Mouse (Mus musculus) right cerebral cortex, adult 18-20 months (tissue): ENCODE measurements around the gene Cry2.

ENCODE experiments used
- DNase-seq: peaks from one replicate; pipeline ENCODE4 v3.0.0; 2022; ENCODE audit warnings: mixed read lengths

Cry2 gene

DNA sequence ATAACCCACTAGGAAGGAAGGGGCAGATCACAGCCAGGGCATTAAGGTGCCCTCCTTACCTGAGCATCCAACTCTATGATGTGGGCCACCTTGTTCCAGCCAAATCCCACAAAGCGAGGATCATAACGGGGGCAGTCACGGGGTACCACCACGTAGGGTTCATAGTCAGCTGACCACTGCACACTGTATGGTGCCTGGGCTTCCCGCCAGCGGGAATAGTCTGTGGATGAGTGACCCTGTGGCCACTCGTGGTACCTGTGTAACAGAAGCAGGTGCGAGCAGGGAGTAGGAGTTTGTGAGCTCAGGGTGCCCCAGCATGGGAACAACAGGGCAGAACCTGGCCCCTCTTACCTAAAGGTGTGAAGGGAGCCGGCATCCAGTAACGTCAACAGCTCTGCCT lies 68.3 kb downstream of the Cry2 start:
- no peak for DNase-seq

DNA sequence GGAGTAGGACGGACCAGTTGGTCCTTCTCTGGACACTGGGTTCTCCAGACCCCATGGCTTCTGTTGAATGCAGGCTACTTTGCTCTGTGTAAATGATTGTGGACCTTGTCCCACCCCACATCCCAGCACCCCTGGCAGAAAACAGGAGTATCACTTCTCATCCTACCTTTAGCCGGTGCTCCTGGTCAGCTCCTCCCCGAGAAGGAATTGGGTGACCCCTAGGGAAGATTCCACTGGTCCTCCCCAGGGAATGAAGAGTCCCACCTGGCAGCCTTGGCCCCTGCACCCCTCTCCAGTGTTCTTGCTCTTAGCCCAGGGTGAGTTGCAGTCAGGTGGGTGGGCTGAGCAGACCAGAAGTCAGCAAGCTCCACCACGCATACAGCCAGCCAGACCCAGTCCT lies 69.8 kb downstream of the Cry2 start:
- no peak for DNase-seq

DNA sequence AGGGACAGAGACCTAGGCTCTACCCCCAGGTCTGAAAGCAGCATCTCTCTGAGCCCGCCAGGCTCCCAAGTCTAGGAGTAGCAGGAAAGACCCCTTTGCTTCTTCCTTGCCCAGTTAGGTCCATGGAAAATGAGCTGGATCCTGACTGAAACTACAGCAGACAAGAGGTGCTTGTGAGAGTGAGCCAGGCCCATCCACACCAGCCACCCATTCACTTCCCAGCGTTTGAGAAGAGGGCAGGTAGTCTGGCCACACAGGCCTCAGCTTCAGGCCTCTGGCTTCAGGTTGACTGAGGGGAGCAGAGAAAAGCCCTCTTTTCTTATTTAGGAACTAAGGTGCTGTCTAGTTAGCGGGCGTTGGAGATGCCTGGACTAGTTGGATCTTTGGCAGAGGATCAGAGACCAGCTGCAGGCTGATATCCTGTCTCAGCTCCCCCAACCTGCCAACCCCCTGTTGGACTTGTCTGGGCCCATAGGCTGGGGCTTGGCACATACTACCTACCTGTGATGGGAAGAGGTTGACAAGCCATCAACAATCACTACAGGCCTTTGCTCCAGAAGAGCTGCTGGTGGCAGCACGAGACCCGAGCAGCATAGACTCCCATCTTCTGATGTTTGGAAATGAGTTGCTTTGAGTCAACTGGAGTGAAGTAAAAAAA lies 71.1 kb downstream of the Cry2 start:
- no peak for DNase-seq

DNA sequence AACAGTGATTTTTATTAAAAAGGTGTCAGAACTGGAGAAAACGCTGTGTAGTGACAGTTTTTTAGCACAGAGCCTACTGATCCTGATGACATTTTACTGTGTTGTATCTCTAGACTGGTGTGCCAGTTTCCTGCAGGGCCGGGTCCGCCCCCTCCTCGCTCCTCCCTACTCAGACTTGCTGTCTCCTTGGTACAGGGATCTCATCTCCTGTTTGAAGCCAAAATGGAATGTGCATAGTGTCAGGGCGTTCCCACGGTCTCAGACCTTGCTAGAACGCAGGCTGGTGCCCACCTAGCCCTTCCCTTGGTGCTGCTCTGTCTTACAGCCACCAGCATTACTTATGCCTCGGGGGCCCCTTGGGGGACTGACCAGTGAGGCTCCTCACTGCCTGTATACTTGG lies 72.0 kb downstream of the Cry2 start:
- DNase-seq: no peak

DNA sequence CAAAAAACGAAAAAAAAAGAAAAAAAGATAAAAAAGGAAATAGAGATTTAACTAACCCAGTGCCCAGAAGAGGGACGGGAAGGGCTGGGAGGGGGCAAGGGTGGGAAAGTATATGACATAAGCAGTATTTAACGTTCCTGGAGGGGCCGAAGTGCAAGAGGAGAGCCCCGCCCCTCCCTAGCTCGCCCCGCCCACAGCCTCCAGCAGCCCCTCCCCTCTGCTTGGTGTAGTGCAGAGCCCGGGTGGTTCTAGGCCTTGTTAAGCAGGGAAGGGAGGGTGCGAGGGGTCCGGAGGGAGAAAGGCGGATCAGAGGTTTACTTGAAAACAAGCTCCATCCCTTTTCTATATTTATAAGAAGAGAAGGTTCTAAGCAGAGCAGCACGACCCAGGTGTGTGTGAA lies 73.0 kb downstream of the Cry2 start:
- DNase-seq: no peak

DNA sequence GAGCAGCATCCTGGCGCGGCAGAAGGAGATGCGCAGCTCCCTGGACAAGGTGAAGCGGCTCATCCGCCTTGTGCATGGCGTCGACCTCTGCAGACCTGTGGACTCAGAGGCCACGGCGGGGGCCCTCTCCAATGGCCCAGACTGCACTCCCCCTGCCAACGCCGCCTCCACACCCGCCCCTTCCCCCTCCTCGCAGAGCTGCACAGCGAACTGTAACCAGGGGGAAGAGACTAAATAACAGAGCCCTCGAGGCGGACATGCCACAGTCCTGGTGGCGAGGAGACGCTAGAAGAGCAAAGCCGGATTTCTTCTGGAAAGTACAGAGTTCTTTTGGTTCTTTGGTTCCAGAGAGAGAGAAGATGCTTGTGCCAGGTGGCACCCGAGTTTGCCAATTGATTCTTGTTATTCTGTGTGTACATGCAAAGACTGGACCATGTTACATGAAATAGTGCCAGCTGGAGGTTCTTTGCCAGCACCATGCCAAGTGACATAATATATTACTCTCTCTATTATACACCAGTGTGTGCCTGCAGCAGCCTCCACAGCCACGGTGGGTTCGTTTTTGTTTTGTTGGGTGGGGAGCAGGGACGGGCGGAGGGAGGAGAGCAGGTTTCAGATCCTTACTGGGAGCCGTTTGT lies 73.5 kb downstream of the Cry2 start:
- DNase-seq: no peak

DNA sequence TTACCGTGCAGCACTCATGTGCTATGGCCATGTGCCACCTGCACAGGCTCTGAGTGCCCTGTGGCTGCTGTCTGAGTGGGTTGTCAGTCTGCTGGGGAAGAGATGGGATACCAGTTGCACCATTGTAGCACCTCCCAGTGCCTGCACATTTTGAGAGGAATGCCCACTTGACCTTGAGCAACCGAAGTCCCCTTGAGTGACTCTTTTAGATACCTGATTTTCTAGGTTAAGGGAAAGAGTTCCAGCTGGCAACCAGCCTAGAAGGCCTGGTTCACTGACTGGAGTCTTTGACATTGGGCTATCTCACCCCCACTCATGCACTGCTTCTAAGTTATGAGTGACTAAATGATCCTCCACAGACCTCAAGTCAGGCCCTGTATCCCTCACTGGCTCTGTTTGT lies 74.5 kb downstream of the Cry2 start:
- no peak for DNase-seq

DNA sequence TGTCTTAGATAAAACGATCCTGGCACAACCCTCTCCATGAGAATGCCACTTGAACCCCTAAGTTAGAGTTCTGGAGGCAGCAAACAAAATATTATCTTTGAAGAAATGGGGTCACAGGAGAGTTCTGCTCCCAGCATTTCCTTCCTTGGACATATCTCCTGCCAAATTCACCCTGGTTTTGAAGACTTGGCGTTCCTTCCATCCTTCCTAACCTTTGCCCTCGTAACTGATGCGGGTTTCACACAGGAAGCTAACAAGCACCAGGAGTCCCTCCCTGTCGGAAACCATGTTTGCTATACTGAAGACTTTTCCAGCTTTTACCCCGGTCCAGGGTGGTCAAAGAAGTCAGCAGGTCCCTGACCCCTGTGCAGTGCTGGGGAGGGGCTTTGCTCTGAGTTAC lies 79.6 kb downstream of the Cry2 start:
- DNase-seq: no peak
